Mouse (Mus musculus): ENCODE data around the gene Shisal2a.
A peak's percentile ranks its signal among the peaks of the same experiment; 100 is the strongest.

Gene Shisal2a

GRCm38 (mm10) chr4:108383183-108383714, at the start of gene Shisal2a:
TSS of gene Shisal2a (minus strand) at chr4:108383349.
- no peak for ATAC-seq (ENCODE audit: low TSS enrichment)

GRCm38 (mm10) chr4:108431561-108431936, 48.4 kb upstream of the Shisal2a start:
- ATAC-seq (ENCODE audit: low TSS enrichment) = no peak

GRCm38 (mm10) chr4:108430656-108431560, 47.8 kb upstream of the Shisal2a start:
- no peak for ATAC-seq (ENCODE audit: low TSS enrichment)

GRCm38 (mm10) chr4:108428341-108428721, 45.2 kb upstream of the Shisal2a start:
- ATAC-seq (ENCODE audit: low TSS enrichment) = no peak

GRCm38 (mm10) chr4:108427719-108428340, 44.7 kb upstream of the Shisal2a start:
- no peak for ATAC-seq (ENCODE audit: low TSS enrichment)

GRCm38 (mm10) chr4:108424587-108424986, 41.4 kb upstream of the Shisal2a start:
- no peak for ATAC-seq (ENCODE audit: low TSS enrichment)

- ATAC-seq (ENCODE audit: low TSS enrichment) = no peak
Measured at GRCm38 (mm10) chr4:108407621-108408020, 24.5 kb upstream of the Shisal2a start.

GRCm38 (mm10) chr4:108406861-108407401, 23.8 kb upstream of the Shisal2a start, which contains the start of gene Gpx7:
TSS of gene Gpx7 (minus strand) at chr4:108406961.
- ATAC-seq (ENCODE audit: low TSS enrichment) = peak; percentile 56

- peak; percentile 95 for ATAC-seq (ENCODE audit: low TSS enrichment)
Measured at GRCm38 (mm10) chr4:108406138-108406860, 23.1 kb upstream of the Shisal2a start.

GRCm38 (mm10) chr4:108405766-108406137, 22.6 kb upstream of the Shisal2a start:
- peak; percentile 11; the same call in 1 of the 2 replicates for ATAC-seq (ENCODE audit: low TSS enrichment)

- ATAC-seq (ENCODE audit: low TSS enrichment) = no peak
Measured at GRCm38 (mm10) chr4:108403861-108404635, 20.9 kb upstream of the Shisal2a start.

- no peak for ATAC-seq (ENCODE audit: low TSS enrichment)
Measured at GRCm38 (mm10) chr4:108400395-108400794, 17.2 kb upstream of the Shisal2a start.

GRCm38 (mm10) chr4:108394236-108394635, 11.1 kb upstream of the Shisal2a start:
- ATAC-seq (ENCODE audit: low TSS enrichment) = no peak

GRCm38 (mm10) chr4:108392558-108392957, 9.4 kb upstream of the Shisal2a start:
- no peak for ATAC-seq (ENCODE audit: low TSS enrichment)

GRCm38 (mm10) chr4:108391124-108391523, 8.0 kb upstream of the Shisal2a start:
- ATAC-seq (ENCODE audit: low TSS enrichment) = no peak

- no peak for ATAC-seq (ENCODE audit: low TSS enrichment)
Measured at GRCm38 (mm10) chr4:108388741-108389140, 5.6 kb upstream of the Shisal2a start.

- peak; percentile 52; the same call in 1 of the 2 replicates for ATAC-seq (ENCODE audit: low TSS enrichment)
Measured at GRCm38 (mm10) chr4:108387681-108388253, 4.6 kb upstream of the Shisal2a start.

- no peak for ATAC-seq (ENCODE audit: low TSS enrichment)
Measured at GRCm38 (mm10) chr4:108387106-108387505, 4.0 kb upstream of the Shisal2a start.

- ATAC-seq (ENCODE audit: low TSS enrichment) = no peak
Measured at GRCm38 (mm10) chr4:108386087-108386486, 2.9 kb upstream of the Shisal2a start.

GRCm38 (mm10) chr4:108380146-108380545, 3.0 kb downstream of the Shisal2a start:
- no peak for ATAC-seq (ENCODE audit: low TSS enrichment)

- no peak for ATAC-seq (ENCODE audit: low TSS enrichment)
Measured at GRCm38 (mm10) chr4:108379476-108379875, 3.7 kb downstream of the Shisal2a start.
